Mouse (Mus musculus): ENCODE measurements at regions not wholly inside any gene's neighbourhood (a gene's known extent, or its start where the extent isn't known, plus 50 kb on each side); places are given as distances from the start of the nearest gene placed in this dataset.

GRCm38 (mm10) chr1:81780583-81780982 lies 452.3 kb upstream of the Gm9747 start:
- TF ChIP-seq IRF4 (IDR thresholded peaks at IDR 0.05; ENCODE audit: low read depth, low read length) (no peak), POLR2A (IDR thresholded peaks at IDR 0.05; ENCODE audit: low read depth, low read length) (no peak), CHD1 (IDR thresholded peaks at IDR 0.05; ENCODE audit: low read depth, low read length) (no peak), ETS1 (conservative IDR thresholded peaks at IDR 0.05; ENCODE audit: low read depth, low read length) (no peak), EP300 (IDR thresholded peaks at IDR 0.05; ENCODE audit: low read length) (no peak)

All from CH12.LX (cell line).